Mouse (Mus musculus) midbrain, embryonic 14.5 days (tissue): ENCODE measurements at regions not wholly inside any gene's neighbourhood (a gene's known extent, or its start where the extent isn't known, plus 50 kb on each side); places are given as distances from the start of the nearest gene placed in this dataset.
A peak's percentile ranks its signal among the peaks of the same experiment; 100 is the strongest.

ENCODE experiments used
- ATAC-seq: fragments of 200-750 bp; cut with Nextera tagmentation; 2 replicates; pipeline ENCODE4 v1.8.0; 2017; ENCODE audit warnings: moderate number of reproducible peaks, moderate library complexity; ENCODE audit not compliant: low FRiP score, low TSS enrichment
- DNase-seq: peaks from one replicate; pipeline ENCODE4 v3.0.0-alpha.2; 2015
- H3K27ac ChIP-seq: fragments of 300-500 bp; sonication (generic); replicated peaks from 2 replicates; pipeline ENCODE4 v1.5.1; 2014; ENCODE audit warnings: mild to moderate bottlenecking, low read depth, low read length, moderate library complexity
- H3K27me3 ChIP-seq: fragments of 300-500 bp; sonication (generic); 2 replicates; pipeline ENCODE4 v1.6.1; 2014; ENCODE audit warnings: low read length, control low read depth, mixed read lengths; ENCODE audit not compliant: control insufficient read depth, insufficient read depth
- H3K36me3 ChIP-seq: fragments of 300-500 bp; sonication (generic); 2 replicates; pipeline ENCODE4 v1.6.1; 2014; ENCODE audit warnings: low read length, control low read depth; ENCODE audit not compliant: control insufficient read depth, insufficient read depth
- H3K4me1 ChIP-seq: fragments of 300-500 bp; sonication (generic); 2 replicates; pipeline ENCODE4 v1.6.1; 2014; ENCODE audit warnings: mild to moderate bottlenecking, antibody characterized with exemption, low read length, control low read depth; ENCODE audit not compliant: control insufficient read depth, insufficient read depth
- H3K4me2 ChIP-seq: fragments of 300-500 bp; sonication (generic); 2 replicates; pipeline ENCODE4 v1.6.1; 2014; ENCODE audit warnings: mild to moderate bottlenecking, low read length, moderate library complexity
- H3K4me3 ChIP-seq: fragments of 300-500 bp; sonication (generic); replicated peaks from 2 replicates; pipeline ENCODE4 v1.5.1; 2014; ENCODE audit warnings: low read depth, low read length
- H3K9ac ChIP-seq: fragments of 300-500 bp; sonication (generic); replicated peaks from 2 replicates; pipeline ENCODE4 v1.6.1; 2014; ENCODE audit warnings: mild to moderate bottlenecking, low read length, moderate library complexity
- H3K9me3 ChIP-seq: fragments of 300-500 bp; sonication (generic); 2 replicates; pipeline ENCODE4 v1.6.1; 2016; ENCODE audit warnings: low read length, control low read depth, mixed read lengths; ENCODE audit not compliant: control insufficient read depth
- WGBS: fragments of 180-500 bp; shearing (Covaris S2); extraction: QIAGEN DNeasy Blood & Tissue Kit; methylation state at CpG from one replicate; pipeline ENCODE4 v1.1.7; 2014; 5-methylcytosine and 5-hydroxymethylcytosine counted together

DNA sequence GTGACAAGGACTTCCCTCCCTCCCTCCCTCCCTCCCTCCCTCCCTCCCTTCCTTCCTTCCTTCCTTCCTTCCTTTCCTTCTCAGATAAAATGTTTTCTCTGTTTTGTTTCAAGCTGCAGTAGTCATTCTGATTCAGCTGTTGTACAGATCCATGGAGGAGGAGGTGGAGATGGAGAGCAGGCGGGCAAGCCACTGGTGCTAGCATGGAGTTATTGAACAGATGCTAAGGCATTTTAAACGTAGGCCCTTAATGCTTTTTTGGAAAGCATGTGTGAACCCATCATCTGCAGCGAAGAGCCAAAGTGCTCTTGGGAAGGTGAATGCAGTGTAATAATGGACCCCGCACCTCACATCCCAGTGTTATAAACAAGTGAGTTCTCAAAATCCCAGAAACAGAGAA is 164.1 kb upstream of the Palmd start:
- H3K4me2 ChIP-seq: no peak overlapping the region
- DNase-seq: no peak
- H3K4me1 ChIP-seq: no peaks in the 10 kb centered on the region
- 90% methylated on average over 4 of the region's 4 CpGs for WGBS
- no peaks in the 10 kb centered on the region for H3K9me3 ChIP-seq
- ATAC-seq: no peak
- no peaks in the 10 kb centered on the region for H3K27me3 ChIP-seq
- H3K4me3 ChIP-seq: no peak overlapping the region
- H3K27ac ChIP-seq: no peak overlapping the region
- no peaks in the 10 kb centered on the region for H3K36me3 ChIP-seq
- no peak overlapping the region for H3K9ac ChIP-seq

GRCm38 (mm10) chr3:117122211-117122610 is 153.4 kb upstream of the Palmd start:
- H3K9ac ChIP-seq: no peak overlapping the region
- H3K27ac ChIP-seq: no peak overlapping the region
- H3K36me3 ChIP-seq: no peaks in the 10 kb centered on the region
- H3K27me3 ChIP-seq: no peaks in the 10 kb centered on the region
- H3K4me1 ChIP-seq: no peaks in the 10 kb centered on the region
- WGBS: 81% methylated on average over 3 of the region's 3 CpGs
- ATAC-seq (no peak), DNase-seq (no peak)
- no peak overlapping the region for H3K4me2 ChIP-seq
- no peak overlapping the region for H3K4me3 ChIP-seq
- H3K9me3 ChIP-seq: no peaks in the 10 kb centered on the region

- ATAC-seq: peak; percentile 64; the same call in 1 of the 2 replicates
- peak; percentile 88 for DNase-seq
- no peak overlapping the region for H3K9ac ChIP-seq
- no peaks in the 10 kb centered on the region for H3K36me3 ChIP-seq
- 67% methylated on average over 13 of the region's 13 CpGs for WGBS
- no peak overlapping the region for H3K4me2 ChIP-seq
- no peaks in the 10 kb centered on the region for H3K9me3 ChIP-seq
- no peak overlapping the region for H3K27ac ChIP-seq
- no peak overlapping the region for H3K4me3 ChIP-seq
- no peaks in the 10 kb centered on the region for H3K27me3 ChIP-seq
- H3K4me1 ChIP-seq: no peaks in the 10 kb centered on the region
Measured at GRCm38 (mm10) chr3:117120086-117121055, 151.6 kb upstream of the Palmd start.

- Histone ChIP-seq H3K36me3 (no peaks in the 10 kb centered on the region), H3K4me1 (no peaks in the 10 kb centered on the region), H3K4me2 (no peak overlapping the region), H3K27me3 (no peaks in the 10 kb centered on the region), H3K27ac (no peak overlapping the region), H3K9me3 (no peaks in the 10 kb centered on the region), H3K4me3 (no peak overlapping the region), H3K9ac (no peak overlapping the region)
- no peak for ATAC-seq
- 82% methylated on average over 5 of the region's 5 CpGs for WGBS
- DNase-seq: no peak
Measured at GRCm38 (mm10) chr3:117119576-117119975, 150.8 kb upstream of the Palmd start.

GRCm38 (mm10) chr3:117117838-117118237 is 149.1 kb upstream of the Palmd start:
- Histone ChIP-seq H3K4me3 (no peak overlapping the region), H3K4me2 (no peak overlapping the region), H3K9ac (no peak overlapping the region), H3K27ac (no peak overlapping the region), H3K27me3 (no peaks in the 10 kb centered on the region), H3K9me3 (no peaks in the 10 kb centered on the region), H3K36me3 (no peaks in the 10 kb centered on the region), H3K4me1 (no peaks in the 10 kb centered on the region)
- WGBS: 58% methylated on average over 1 of the region's 1 CpGs
- ATAC-seq (no peak), DNase-seq (peak; percentile 31)

GRCm38 (mm10) chr3:117116210-117116609 is 147.4 kb upstream of the Palmd start:
- no peak for DNase-seq
- 90% methylated on average over 2 of the region's 2 CpGs for whole genome bisulfite sequencing

GRCm38 (mm10) chr3:117112766-117113165 is 144.0 kb upstream of the Palmd start:
- Histone ChIP-seq H3K4me1 (peaks cover 8% of the 10 kb centered on the region; the same call in 1 of the 2 replicates), H3K4me3 (no peak overlapping the region), H3K9me3 (no peaks in the 10 kb centered on the region), H3K27me3 (no peaks in the 10 kb centered on the region), H3K4me2 (no peak overlapping the region), H3K9ac (no peak overlapping the region), H3K36me3 (no peaks in the 10 kb centered on the region), H3K27ac (no peak overlapping the region)
- ATAC-seq (no peak), DNase-seq (no peak)
- WGBS: 94% methylated on average over 3 of the region's 3 CpGs

More at GRCm38 (mm10) chr3:117116210-117116609, 147.4 kb upstream of the Palmd start:
- Histone ChIP-seq H3K4me1 (no peaks in the 10 kb centered on the region), H3K4me2 (no peak overlapping the region), H3K36me3 (no peaks in the 10 kb centered on the region), H3K27ac (no peak overlapping the region), H3K9ac (no peak overlapping the region), H3K4me3 (no peak overlapping the region), H3K27me3 (no peaks in the 10 kb centered on the region), H3K9me3 (no peaks in the 10 kb centered on the region)
- no peak for ATAC-seq

DNA sequence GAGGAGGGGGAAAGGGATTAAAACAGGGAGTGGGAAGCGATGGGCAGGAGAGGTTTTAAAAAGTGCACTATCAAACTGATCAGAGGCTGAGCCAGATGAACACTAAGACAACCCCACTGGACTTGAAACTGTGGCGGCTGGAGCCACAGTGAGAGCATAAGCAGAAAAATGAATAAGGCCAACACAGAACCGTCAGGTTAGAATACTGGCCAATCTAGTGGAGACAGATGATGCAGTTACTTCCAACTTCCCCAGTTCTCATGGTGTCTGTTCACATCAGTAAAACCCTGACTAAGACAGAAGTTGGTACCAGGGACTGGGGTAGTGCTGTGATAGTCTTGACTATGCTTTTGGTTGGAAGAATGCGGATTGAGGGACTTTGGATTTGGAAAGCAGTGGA is 143.5 kb upstream of the Palmd start:
- Histone ChIP-seq H3K27ac (no peak overlapping the region), H3K4me2 (no peak overlapping the region)
- 92% methylated on average over 4 of the region's 4 CpGs for WGBS

More for the DNA sequence above, 143.5 kb upstream of the Palmd start:
- Histone ChIP-seq H3K9me3 (no peaks in the 10 kb centered on the region), H3K36me3 (no peaks in the 10 kb centered on the region), H3K27me3 (no peaks in the 10 kb centered on the region), H3K4me1 (peaks cover 10% of the 10 kb centered on the region; the same call in 1 of the 2 replicates), H3K9ac (no peak overlapping the region), H3K4me3 (no peak overlapping the region)
- no peak for ATAC-seq
- DNase-seq: no peak
